Mouse (Mus musculus) MEL (cell line): Measurements from ENCODE around the gene Pqlc2. TPM values are rescaled to one million over a fixed set of nuclear protein-coding genes. Genes with fewer than 3 reads are reported as not detected.

ENCODE experiments used
- DNase-seq: peaks from one replicate; pipeline ENCODE4 v3.0.0; 2011; ENCODE audit warnings: low read depth, low spot score
- H3K27ac ChIP-seq: 2 replicates; pipeline ENCODE4 v1.5.1; 2012; ENCODE audit warnings: low read depth, mild to moderate bottlenecking, control low read depth, low read length, moderate library complexity; ENCODE audit not compliant: control insufficient read depth
- H3K27me3 ChIP-seq, 2 experiments: fragments of 150-350 bp in 1 of 2; sonication (generic) in 1 of 2; 2 replicates each; pipeline ENCODE4 v1.6.1; 2012; ENCODE audit warnings: low read length in 2 of 2, mild to moderate bottlenecking in 2 of 2, improper control_type of control experiment in 1 of 2, moderate library complexity in 1 of 2; ENCODE audit not compliant: insufficient read depth in 2 of 2, control insufficient read depth in 1 of 2
- H3K36me3 ChIP-seq, 2 experiments: 2 replicates each; pipeline ENCODE4 v1.6.1; 2012 to 2014; ENCODE audit warnings: low read length in 2 of 2, improper control_type of control experiment in 1 of 2, inconsistent platforms in 1 of 2, mild to moderate bottlenecking in 1 of 2; ENCODE audit not compliant: insufficient read depth in 2 of 2, control insufficient read depth in 1 of 2
- H3K4me1 ChIP-seq, 2 experiments: fragments of 150-350 bp in 1 of 2; sonication (generic) in 1 of 2; 2 replicates each; pipeline ENCODE4 v1.6.1; 2012; ENCODE audit warnings: low read length in 2 of 2, improper control_type of control experiment in 1 of 2, mild to moderate bottlenecking in 1 of 2; ENCODE audit not compliant: insufficient read depth in 2 of 2, control insufficient read depth in 1 of 2
- H3K4me3 ChIP-seq, 2 experiments: fragments of 150-350 bp in 1 of 2; sonication (generic) in 1 of 2; 2 replicates each; pipeline ENCODE4 v1.5.1; 2012; ENCODE audit warnings: low read depth in 2 of 2, low read length in 2 of 2, mild to moderate bottlenecking in 2 of 2, moderate library complexity in 2 of 2, control low read depth in 1 of 2, improper control_type of control experiment in 1 of 2; ENCODE audit not compliant: control insufficient read depth in 1 of 2, insufficient read depth in 1 of 2
- H3K79me2 ChIP-seq: 2 replicates; pipeline ENCODE4 v1.6.1; 2012; ENCODE audit warnings: mild to moderate bottlenecking, low read length, moderate library complexity; ENCODE audit not compliant: control insufficient read depth, poor library complexity, insufficient read depth
- H3K9ac ChIP-seq: 2 replicates; pipeline ENCODE4 v1.6.1; 2012; ENCODE audit warnings: low read depth, mild to moderate bottlenecking, control low read depth, low read length, moderate library complexity; ENCODE audit not compliant: control insufficient read depth, poor library complexity, severe bottlenecking
- H3K9me3 ChIP-seq: fragments of 150-350 bp; sonication (generic); replicated peaks from 2 replicates; pipeline ENCODE4 v1.6.1; 2012; ENCODE audit warnings: mild to moderate bottlenecking, low read length, improper control_type of control experiment, moderate library complexity; ENCODE audit not compliant: insufficient read depth
- CTCF ChIP-seq, 3 experiments: IDR thresholded peaks in 2 of 3; conservative IDR thresholded peaks in 1 of 3; 2 replicates each; pipeline ENCODE4 v1.5.1; 2011 to 2012; ENCODE audit warnings: low read length in 3 of 3, low read depth in 2 of 3, mild to moderate bottlenecking in 2 of 3, improper control_type of control experiment in 1 of 3, inconsistent platforms in 1 of 3, mixed read lengths in 1 of 3, moderate library complexity in 1 of 3; ENCODE audit not compliant: control insufficient read depth in 1 of 3, insufficient read depth in 1 of 3, poor library complexity in 1 of 3, severe bottlenecking in 1 of 3
- ELF1 ChIP-seq: IDR thresholded peaks from 2 replicates; pipeline ENCODE4 v1.6.1; 2014; ENCODE audit warnings: low read depth, mild to moderate bottlenecking, inconsistent platforms, low read length, improper control_type of control experiment, moderate library complexity
- ETS1 ChIP-seq: IDR thresholded peaks from 2 replicates; pipeline ENCODE4 v1.6.1; 2012; ENCODE audit warnings: low read depth, mild to moderate bottlenecking, inconsistent platforms, low read length, improper control_type of control experiment, moderate library complexity
- GATA1 ChIP-seq: IDR thresholded peaks from 2 replicates; pipeline ENCODE4 v1.6.1; 2011; ENCODE audit warnings: low read depth, low read length, improper control_type of control experiment
- JUND ChIP-seq: IDR thresholded peaks from 2 replicates; pipeline ENCODE4 v1.6.1; 2011; ENCODE audit warnings: low read depth, mild to moderate bottlenecking, improper control_type of control experiment, low read length
- KAT2A ChIP-seq: conservative IDR thresholded peaks from 2 replicates; pipeline ENCODE4 v1.6.1; 2012; ENCODE audit warnings: low read depth, low read length, improper control_type of control experiment, inconsistent platforms
- MAFK ChIP-seq: IDR thresholded peaks from 2 replicates; pipeline ENCODE4 v1.6.1; 2011; ENCODE audit warnings: low read depth, mild to moderate bottlenecking, low read length, improper control_type of control experiment, borderline replicate concordance
- MEF2A ChIP-seq: IDR thresholded peaks from 2 replicates; pipeline ENCODE4 v1.6.1; 2014; ENCODE audit warnings: low read depth, mild to moderate bottlenecking, inconsistent platforms, low read length, improper control_type of control experiment; ENCODE audit not compliant: poor library complexity, insufficient replicate concordance, severe bottlenecking; ENCODE audit errors: extremely low read depth
- NRF1 ChIP-seq: IDR thresholded peaks from 2 replicates; pipeline ENCODE4 v1.6.1; 2014; ENCODE audit warnings: low read depth, mild to moderate bottlenecking, inconsistent platforms, low read length, improper control_type of control experiment, moderate library complexity; ENCODE audit not compliant: poor library complexity, insufficient read depth, severe bottlenecking
- POLR2AphosphoS2 ChIP-seq: IDR thresholded peaks from 2 replicates; pipeline ENCODE4 v1.6.1; 2011; ENCODE audit warnings: low read length, improper control_type of control experiment
- POLR2AphosphoS5 ChIP-seq: IDR thresholded peaks from 2 replicates; pipeline ENCODE4 v1.6.1; 2012; ENCODE audit warnings: low read depth, borderline replicate concordance, mild to moderate bottlenecking, inconsistent platforms, low read length, moderate library complexity, mixed read lengths
- RAD21 ChIP-seq: IDR thresholded peaks from 2 replicates; pipeline ENCODE4 v1.6.1; 2011; ENCODE audit warnings: mild to moderate bottlenecking, low read depth, low read length, improper control_type of control experiment
- RCOR1 ChIP-seq: IDR thresholded peaks from 2 replicates; pipeline ENCODE4 v1.6.1; 2012; ENCODE audit warnings: low read depth, mild to moderate bottlenecking, inconsistent platforms, low read length, improper control_type of control experiment
- SMC3 ChIP-seq: IDR thresholded peaks from 2 replicates; pipeline ENCODE4 v1.6.1; 2011; ENCODE audit warnings: low read depth, low read length, improper control_type of control experiment
- USF2 ChIP-seq, 2 experiments: IDR thresholded peaks; 2 replicates each; pipeline ENCODE4 v1.6.1; 2011 to 2012; ENCODE audit warnings: improper control_type of control experiment in 2 of 2, low read length in 2 of 2, borderline replicate concordance in 1 of 2, inconsistent platforms in 1 of 2, low read depth in 1 of 2, mild to moderate bottlenecking in 1 of 2; ENCODE audit not compliant: insufficient read depth in 1 of 2
- ZC3H11A ChIP-seq: IDR thresholded peaks from 2 replicates; pipeline ENCODE4 v1.6.1; 2012; ENCODE audit warnings: low read depth, mild to moderate bottlenecking, inconsistent platforms, low read length, improper control_type of control experiment
- ZKSCAN1 ChIP-seq: IDR thresholded peaks from 2 replicates; pipeline ENCODE4 v1.6.1; 2012; ENCODE audit warnings: low read depth, mild to moderate bottlenecking, inconsistent platforms, low read length, improper control_type of control experiment, moderate library complexity
- polyA plus RNA-seq, 2 experiments: library from polyadenylated mRNA; stranded (reverse) in 1 of 2; unstranded in 1 of 2; fragments of >175 nt in 1 of 2; fragments of >200 nt in 1 of 2; gene quantifications; 2 replicates each; pipeline versions ENCODE4 v1.2.1 to v1.2.4; 2012; ENCODE audit warnings: low replicate concordance in 2 of 2, low read depth in 1 of 2; ENCODE audit not compliant: insufficient read length in 2 of 2, insufficient read depth in 1 of 2, missing spikeins in 1 of 2
- total RNA-seq: library from RNA; depleted of rRNA; stranded (reverse); fragments of 300-350 nt; gene quantifications from 2 replicates; pipeline ENCODE4 v1.2.3, GENCODE M21; 2012

The Pqlc2 gene
- total and polyA plus RNA-seq, 3 experiments: 5.2 to 12.0 TPM; not detected in 1

- no peaks in the 10 kb centered on the region for H3K79me2 ChIP-seq
- H3K4me3 ChIP-seq: no peak overlapping the region
- H3K9me3 ChIP-seq: no peaks in the 10 kb centered on the region
- no peak overlapping the region for H3K9ac ChIP-seq
- H3K36me3 ChIP-seq: no peaks in the 10 kb centered on the region
- no peak for DNase-seq
- H3K27ac ChIP-seq: no peak overlapping the region
- no peaks in the 10 kb centered on the region for H3K27me3 ChIP-seq
- no peaks in the 10 kb centered on the region for H3K4me1 ChIP-seq
- TF ChIP-seq GATA1 (no peak), MAFK (no peak), RAD21 (no peak)
Measured at GRCm38 (mm10) chr4:139319740-139320139, 9.2 kb upstream of the Pqlc2 start.

DNA sequence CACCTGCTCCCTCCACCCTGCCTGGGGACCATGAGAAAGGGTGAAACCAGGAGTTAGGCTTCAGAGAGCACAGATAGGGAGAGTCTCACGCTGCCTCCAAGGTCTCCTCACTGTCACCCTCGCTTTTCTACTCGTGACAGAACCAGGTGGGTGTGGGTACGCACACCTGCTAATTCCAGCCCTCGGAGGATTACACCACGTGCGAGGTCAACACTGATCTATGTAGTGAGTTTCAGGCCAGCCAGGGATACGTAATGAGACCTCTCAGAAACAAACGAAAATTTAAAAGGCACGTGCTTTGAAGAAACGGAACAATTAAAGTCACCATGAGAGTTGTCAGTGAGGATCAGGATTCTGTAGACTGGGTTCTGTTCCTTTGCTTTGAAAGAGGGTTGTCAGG, 7.9 kb upstream of the Pqlc2 start:
- Histone ChIP-seq H3K36me3 (no peaks in the 10 kb centered on the region), H3K79me2 (no peaks in the 10 kb centered on the region), H3K4me1 (no peaks in the 10 kb centered on the region), H3K27me3 (no peaks in the 10 kb centered on the region)
- DNase-seq: no peak
- TF ChIP-seq CTCF (IDR thresholded peaks at IDR 0.05 in 2 of 3, conservative IDR thresholded peaks at IDR 0.05 in 1 of 3; ENCODE audit: control insufficient read depth in 1 of 3, insufficient read depth in 1 of 3, low read depth in 2 of 3, low read length in 3 of 3, poor library complexity in 1 of 3, severe bottlenecking in 1 of 3): no peak
- TF ChIP-seq ZKSCAN1: no peak
- TF ChIP-seq MEF2A: no peak
- no peak for TF ChIP-seq SMC3
- no peak for TF ChIP-seq ELF1
- no peak for TF ChIP-seq NRF1
- no peak for TF ChIP-seq JUND
- no peak for TF ChIP-seq MAFK
- no peak for TF ChIP-seq RCOR1
- TF ChIP-seq KAT2A: no peak
- TF ChIP-seq, all 39 proteins: peak for 0
- Histone ChIP-seq H3K27ac (no peak overlapping the region), H3K9me3 (no peaks in the 10 kb centered on the region), H3K4me3 (no peak overlapping the region), H3K9ac (no peak overlapping the region)

- H3K4me1 ChIP-seq: peaks cover 0 to 9% of the 10 kb centered on the region in 2 experiments; a peak in 2 of 4 replicates
- no peak overlapping the region for H3K4me3 ChIP-seq
- H3K27ac ChIP-seq: no peak overlapping the region
Measured at GRCm38 (mm10) chr4:139312632-139313031, 2.1 kb upstream of the Pqlc2 start.

More at GRCm38 (mm10) chr4:139312632-139313031, 2.1 kb upstream of the Pqlc2 start:
- Histone ChIP-seq H3K9ac (no peak overlapping the region), H3K27me3 (no peaks in the 10 kb centered on the region), H3K36me3 (no peaks in the 10 kb centered on the region; a peak in 1 of 4 replicates), H3K79me2 (peaks cover 4% of the 10 kb centered on the region; the same call in 1 of the 2 replicates), H3K9me3 (no peaks in the 10 kb centered on the region)
- no peak for TF ChIP-seq USF2 (IDR thresholded peaks at IDR 0.05; ENCODE audit: borderline replicate concordance in 1 of 2, insufficient read depth in 1 of 2, low read depth in 1 of 2, low read length in 2 of 2)
- no peak for TF ChIP-seq GATA1
- no peak for TF ChIP-seq POLR2AphosphoS2
- TF ChIP-seq ETS1: no peak
- no peak for TF ChIP-seq RCOR1
- peak; percentile 36 for TF ChIP-seq ZC3H11A
- TF ChIP-seq RAD21: peak; percentile 47
- TF ChIP-seq SMC3: peak; percentile 60
- no peak for TF ChIP-seq JUND
- TF ChIP-seq CTCF (IDR thresholded peaks at IDR 0.05 in 2 of 3, conservative IDR thresholded peaks at IDR 0.05 in 1 of 3; ENCODE audit: control insufficient read depth in 1 of 3, insufficient read depth in 1 of 3, low read depth in 2 of 3, low read length in 3 of 3, poor library complexity in 1 of 3, severe bottlenecking in 1 of 3): peak; percentile 59 to 69 (median 67)
- TF ChIP-seq POLR2AphosphoS5: no peak
- DNase-seq: peak; percentile 84
